Mouse (Mus musculus): Measurements from ENCODE around the gene Klhl2.

DNA sequence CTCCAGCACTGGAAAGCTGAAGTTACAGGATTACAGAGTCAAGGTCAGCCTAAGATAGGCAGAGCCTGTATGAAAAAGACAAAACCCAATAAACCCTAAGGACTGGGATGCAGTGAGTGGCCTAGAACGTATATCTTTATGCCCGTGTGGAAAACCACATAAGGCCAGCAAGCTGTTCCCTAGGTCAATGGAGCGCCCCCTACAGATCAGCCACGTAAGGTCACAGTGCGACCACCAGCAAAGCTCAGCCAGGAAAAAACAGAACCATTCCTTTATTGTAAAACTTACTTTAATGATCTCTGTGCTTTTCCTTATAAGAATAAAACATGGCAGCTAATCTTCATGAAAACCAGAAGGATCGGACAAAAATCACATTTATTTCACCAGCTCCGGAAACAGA is 131.9 kb downstream of the Klhl2 start:
- TF ChIP-seq CTCF (conservative IDR thresholded peaks at IDR 0.05 in 1 of 2, IDR thresholded peaks at IDR 0.05 in 1 of 2; ENCODE audit: low read depth in 2 of 2, low read length in 2 of 2) (peak; percentile 18 to 41; a peak in 2 of 4 replicates), CHD2 (IDR thresholded peaks at IDR 0.05; ENCODE audit: low read length) (no peak)

Data from CH12.LX (cell line).